Mouse (Mus musculus) limb, embryonic 12.5 days (tissue): ENCODE measurements around the gene Radil. TPM values are rescaled to one million over a fixed set of nuclear protein-coding genes. Genes with fewer than 3 reads are reported as not detected.

ENCODE experiments used
- ATAC-seq: fragments of 200-750 bp; cut with Nextera tagmentation; 2 replicates; pipeline ENCODE4 v1.8.0; 2017; ENCODE audit warnings: low read depth, moderate TSS enrichment; ENCODE audit not compliant: insufficient number of reproducible peaks, insufficient read depth, low FRiP score, low TSS enrichment
- H3K27ac ChIP-seq: fragments of 300-500 bp; sonication (generic); 2 replicates; pipeline ENCODE4 v1.5.1; 2016; ENCODE audit warnings: mild to moderate bottlenecking, moderate library complexity
- H3K27me3 ChIP-seq: fragments of 300-500 bp; sonication (generic); 2 replicates; pipeline ENCODE4 v1.6.1; 2016; ENCODE audit warnings: mild to moderate bottlenecking, moderate library complexity
- H3K36me3 ChIP-seq: fragments of 300-500 bp; sonication (generic); 2 replicates; pipeline ENCODE4 v1.6.1; 2016; ENCODE audit warnings: mild to moderate bottlenecking, moderate library complexity
- H3K4me1 ChIP-seq: fragments of 300-500 bp; sonication (generic); replicated peaks from 2 replicates; pipeline ENCODE4 v1.6.1; 2016
- H3K4me2 ChIP-seq: fragments of 300-500 bp; sonication (generic); 2 replicates; pipeline ENCODE4 v1.6.1; 2016; ENCODE audit warnings: mild to moderate bottlenecking, moderate library complexity
- H3K4me3 ChIP-seq: fragments of 300-500 bp; sonication (generic); replicated peaks from 2 replicates; pipeline ENCODE4 v1.5.1; 2016; ENCODE audit warnings: mild to moderate bottlenecking
- H3K9ac ChIP-seq: fragments of 300-500 bp; sonication (generic); replicated peaks from 2 replicates; pipeline ENCODE4 v1.6.1; 2016; ENCODE audit warnings: mild to moderate bottlenecking, moderate library complexity
- H3K9me3 ChIP-seq: fragments of 300-500 bp; sonication (generic); 2 replicates; pipeline ENCODE4 v1.6.1; 2016; ENCODE audit warnings: mild to moderate bottlenecking, moderate library complexity
- WGBS: fragments of 180-500 bp; shearing (Covaris S2); methylation state at CpG from one replicate; pipeline ENCODE4 v1.1.7; 2016; 5-methylcytosine and 5-hydroxymethylcytosine counted together
- polyA plus RNA-seq: library from polyadenylated mRNA; unstranded; fragments of >200 nt; fragmentation: Nextera tagmentation; extraction: Ambion mirVana; gene quantifications from 2 replicates; pipeline ENCODE4 v1.2.1, GENCODE M21; 2016

Radil gene
- 2.8 and 4.4 TPM in 2 replicates for polyA plus RNA-seq

GRCm38 (mm10) chr5:142550706-142551652 lies at the start of gene Radil:
Radil (minus strand) TSS chr5:142551098.
- H3K4me1 ChIP-seq, result peaks cover 22% of the 10 kb centered on the region
- peak within 1 kb of the TSS; percentile 99 for H3K4me2 ChIP-seq
- WGBS, result 3% methylated on average over 79 of the region's 80 CpGs
- peak within 1 kb of the TSS; percentile 57 for H3K9ac ChIP-seq
- H3K9me3 ChIP-seq, result no peaks in the 10 kb centered on the region
- peaks cover 12% of the 10 kb centered on the region for H3K27me3 ChIP-seq
- H3K27ac ChIP-seq, result peak within 1 kb of the TSS; percentile 60; the same call in 1 of the 2 replicates
- peak; percentile 80 for ATAC-seq
- H3K36me3 ChIP-seq, result no peaks in the 10 kb centered on the region
- peak within 1 kb of the TSS; percentile 59 for H3K4me3 ChIP-seq

GRCm38 (mm10) chr5:142597648-142598390 lies 46.9 kb upstream of the Radil start:
- H3K36me3 ChIP-seq, result no peaks in the 10 kb centered on the region
- no peak for ATAC-seq
- WGBS, result 77% methylated on average over 6 of the region's 6 CpGs
- peaks cover 5% of the 10 kb centered on the region; the same call in 1 of the 2 replicates for H3K4me1 ChIP-seq
- no peaks in the 10 kb centered on the region for H3K9me3 ChIP-seq
- H3K27me3 ChIP-seq, result no peaks in the 10 kb centered on the region
- no peak overlapping the region for H3K4me2 ChIP-seq
- H3K9ac ChIP-seq, result no peak overlapping the region
- H3K27ac ChIP-seq, result no peak overlapping the region
- H3K4me3 ChIP-seq, result no peak overlapping the region

- no peak for ATAC-seq
- H3K9me3 ChIP-seq, result no peaks in the 10 kb centered on the region
- no peak overlapping the region for H3K4me2 ChIP-seq
- no peak overlapping the region for H3K9ac ChIP-seq
- H3K4me3 ChIP-seq, result no peak overlapping the region
- no peaks in the 10 kb centered on the region for H3K36me3 ChIP-seq
- WGBS, result 83% methylated on average over 6 of the region's 6 CpGs
- no peaks in the 10 kb centered on the region for H3K27me3 ChIP-seq
- H3K27ac ChIP-seq, result no peak overlapping the region
- H3K4me1 ChIP-seq, result peaks cover 5% of the 10 kb centered on the region; the same call in 1 of the 2 replicates
Observed at GRCm38 (mm10) chr5:142596723-142597122, 45.8 kb upstream of the Radil start.

- no peak overlapping the region for H3K27ac ChIP-seq
- 54% methylated on average over 3 of the region's 3 CpGs for WGBS
- H3K27me3 ChIP-seq, result no peaks in the 10 kb centered on the region
- no peaks in the 10 kb centered on the region for H3K36me3 ChIP-seq
- peaks cover 5% of the 10 kb centered on the region; the same call in 1 of the 2 replicates for H3K4me1 ChIP-seq
- H3K4me2 ChIP-seq, result no peak overlapping the region
- ATAC-seq, result no peak
- H3K9me3 ChIP-seq, result no peaks in the 10 kb centered on the region
- H3K4me3 ChIP-seq, result no peak overlapping the region
- H3K9ac ChIP-seq, result no peak overlapping the region
Observed at GRCm38 (mm10) chr5:142595698-142596097, 44.8 kb upstream of the Radil start.

- Histone ChIP-seq H3K4me3 (no peak overlapping the region), H3K4me1 (peaks cover 10% of the 10 kb centered on the region; the same call in 1 of the 2 replicates), H3K36me3 (no peaks in the 10 kb centered on the region), H3K9me3 (no peaks in the 10 kb centered on the region), H3K27me3 (no peaks in the 10 kb centered on the region), H3K9ac (no peak overlapping the region), H3K27ac (no peak overlapping the region), H3K4me2 (no peak overlapping the region)
- no peak for ATAC-seq
- WGBS, result 87% methylated on average over 6 of the region's 6 CpGs
Observed at GRCm38 (mm10) chr5:142590953-142591616, 40.2 kb upstream of the Radil start.

GRCm38 (mm10) chr5:142583616-142584126 lies 32.8 kb upstream of the Radil start:
- 0 out of 2 replicates have a peak, but pooled peaks have one; percentile 34 for ATAC-seq
- no peak overlapping the region for H3K27ac ChIP-seq
- WGBS, result 67% methylated on average over 14 of the region's 14 CpGs

GRCm38 (mm10) chr5:142581517-142581916 lies 30.6 kb upstream of the Radil start:
- Histone ChIP-seq H3K36me3 (no peaks in the 10 kb centered on the region), H3K27me3 (0 out of 2 replicates have a peak, but pooled peaks cover 2% of the 10 kb centered on the region), H3K27ac (no peak overlapping the region), H3K4me1 (0 out of 2 replicates have a peak, but pooled peaks cover 5% of the 10 kb centered on the region), H3K9me3 (peaks cover 5% of the 10 kb centered on the region; the same call in 1 of the 2 replicates), H3K4me3 (no peak overlapping the region), H3K4me2 (no peak overlapping the region), H3K9ac (no peak overlapping the region)
- peak; percentile 12; the same call in 1 of the 2 replicates for ATAC-seq
- WGBS, result 18% methylated on average over 5 of the region's 5 CpGs

More at GRCm38 (mm10) chr5:142583616-142584126, 32.8 kb upstream of the Radil start:
- Histone ChIP-seq H3K9me3 (no peaks in the 10 kb centered on the region; the same call in 1 of the 2 replicates), H3K4me3 (no peak overlapping the region), H3K9ac (no peak overlapping the region), H3K27me3 (0 out of 2 replicates have a peak, but pooled peaks cover 2% of the 10 kb centered on the region), H3K36me3 (no peaks in the 10 kb centered on the region), H3K4me1 (0 out of 2 replicates have a peak, but pooled peaks cover 5% of the 10 kb centered on the region), H3K4me2 (no peak overlapping the region)

GRCm38 (mm10) chr5:142578192-142578591 lies 27.3 kb upstream of the Radil start:
- 86% methylated on average over 10 of the region's 10 CpGs for WGBS
- H3K36me3 ChIP-seq, result no peaks in the 10 kb centered on the region
- ATAC-seq, result no peak
- no peak overlapping the region for H3K9ac ChIP-seq
- no peak overlapping the region for H3K4me3 ChIP-seq
- H3K4me2 ChIP-seq, result no peak overlapping the region
- H3K4me1 ChIP-seq, result no peaks in the 10 kb centered on the region
- H3K27ac ChIP-seq, result no peak overlapping the region
- H3K27me3 ChIP-seq, result 0 out of 2 replicates have a peak, but pooled peaks cover 2% of the 10 kb centered on the region
- H3K9me3 ChIP-seq, result peaks cover 5% of the 10 kb centered on the region; the same call in 1 of the 2 replicates

- 0 out of 2 replicates have a peak, but pooled peaks cover 2% of the 10 kb centered on the region for H3K27me3 ChIP-seq
- 84% methylated on average over 7 of the region's 7 CpGs for WGBS
- H3K9me3 ChIP-seq, result peaks cover 11% of the 10 kb centered on the region
- no peak for ATAC-seq
- no peaks in the 10 kb centered on the region for H3K36me3 ChIP-seq
- H3K4me2 ChIP-seq, result no peak overlapping the region
- H3K4me1 ChIP-seq, result no peaks in the 10 kb centered on the region
- no peak overlapping the region for H3K27ac ChIP-seq
- H3K9ac ChIP-seq, result no peak overlapping the region
- no peak overlapping the region for H3K4me3 ChIP-seq
Observed at GRCm38 (mm10) chr5:142576832-142577231, 25.9 kb upstream of the Radil start.

- H3K9ac ChIP-seq, result no peak overlapping the region
- no peaks in the 10 kb centered on the region for H3K4me1 ChIP-seq
- H3K9me3 ChIP-seq, result peaks cover 11% of the 10 kb centered on the region
- H3K27ac ChIP-seq, result no peak overlapping the region
- no peaks in the 10 kb centered on the region for H3K36me3 ChIP-seq
- H3K4me2 ChIP-seq, result no peak overlapping the region
- no peak for ATAC-seq
- WGBS, result 80% methylated on average over 8 of the region's 8 CpGs
- no peak overlapping the region for H3K4me3 ChIP-seq
- 0 out of 2 replicates have a peak, but pooled peaks cover under 1% of the 10 kb centered on the region for H3K27me3 ChIP-seq
Observed at GRCm38 (mm10) chr5:142574323-142575057, 23.6 kb upstream of the Radil start.
